Mouse (Mus musculus): ENCODE measurements around the gene Prl2c1. TPM values are rescaled to one million over a fixed set of nuclear protein-coding genes. Genes with fewer than 3 reads are reported as not detected.
"Not testable (repeated sequence)": the region's sequence is repeated elsewhere in the genome, so short reads cannot be mapped to it uniquely, and the experiment has no call there.

Gene Prl2c1
- not detected in 2 replicates for polyA plus RNA-seq (2016; fragmentation: Nextera tagmentation; extraction: Ambion mirVana)

DNA sequence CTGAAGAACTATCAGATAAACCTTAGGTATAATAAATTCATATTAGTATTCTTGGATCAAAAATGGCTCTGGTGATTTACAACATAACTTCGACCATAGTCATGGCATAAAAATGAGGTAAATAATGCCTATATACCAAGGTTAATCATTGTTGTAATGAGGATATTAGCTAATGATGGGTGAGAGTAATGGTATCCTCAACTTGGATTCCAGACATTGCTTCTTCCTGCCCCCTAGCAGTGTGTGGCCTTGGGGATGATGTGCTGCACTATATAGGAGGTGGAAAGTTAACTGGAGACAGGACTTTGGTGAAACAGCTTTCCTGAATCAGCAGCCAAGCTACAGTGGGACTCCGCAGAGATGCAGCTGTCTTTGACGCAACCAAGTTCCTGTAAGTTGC is at the start of gene Prl2c1:
TSS of gene Prl2c1 (plus strand) at position 301 of the 400 bp plus-strand sequence.
- DNase-seq (ENCODE audit: low spot score): no peak
- H3K36me3 ChIP-seq: no peaks in the 10 kb centered on the region
- WGBS: 83% methylated on average over 3 of the region's 3 CpGs
- no peaks in the 10 kb centered on the region for H3K9me3 ChIP-seq
- no peak within 1 kb of the TSS for H3K4me3 ChIP-seq
- H3K27ac ChIP-seq: no peak within 1 kb of the TSS
- no peaks in the 10 kb centered on the region for H3K27me3 ChIP-seq (ENCODE audit: insufficient read depth, poor library complexity, severe bottlenecking)
- H3K4me1 ChIP-seq: no peaks in the 10 kb centered on the region

- Histone ChIP-seq H3K9me3 (no peaks in the 10 kb centered on the region), H3K4me1 (no peaks in the 10 kb centered on the region), H3K36me3 (no peaks in the 10 kb centered on the region), H3K27ac (no peak within 1 kb of the TSS), H3K27me3 (ENCODE audit: insufficient read depth, poor library complexity, severe bottlenecking) (no peaks in the 10 kb centered on the region), H3K4me3 (no peak within 1 kb of the TSS)
- DNase-seq (ENCODE audit: low spot score): no peak
- 71% methylated on average over 1 of the region's 1 CpGs for WGBS
Observed at GRCm38 (mm10) chr13:27801354-27801753, 47.8 kb upstream of the Prl2c1 start, which contains the start of gene Prl2a1. Gene Prl2a1 (plus strand): TSS chr13:27801654.

DNA sequence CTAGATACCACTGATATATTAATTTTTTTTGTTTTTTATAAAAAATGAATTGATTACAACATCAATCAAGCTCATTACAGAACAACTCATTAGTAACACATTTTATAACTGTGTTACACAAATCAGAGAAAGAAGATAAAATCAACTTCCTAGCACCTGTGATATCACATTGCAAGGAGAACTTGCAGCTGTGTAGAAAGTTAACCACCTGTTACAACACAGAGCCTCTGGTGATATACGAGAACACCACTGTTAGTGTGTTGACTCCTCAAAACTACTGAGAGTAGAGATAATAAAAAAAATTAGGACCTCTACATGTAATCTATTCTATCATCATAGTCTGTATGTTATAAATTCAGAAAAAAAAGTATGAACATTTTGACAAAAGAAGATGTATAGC is 46.4 kb upstream of the Prl2c1 start:
- Histone ChIP-seq H3K36me3 (no peaks in the 10 kb centered on the region), H3K27ac (no peak overlapping the region), H3K27me3 (ENCODE audit: insufficient read depth, poor library complexity, severe bottlenecking) (no peaks in the 10 kb centered on the region), H3K4me1 (no peaks in the 10 kb centered on the region), H3K4me3 (no peak overlapping the region), H3K9me3 (no peaks in the 10 kb centered on the region)
- WGBS: 69% methylated on average over 1 of the region's 1 CpGs
- DNase-seq (ENCODE audit: low spot score): no peak

DNA sequence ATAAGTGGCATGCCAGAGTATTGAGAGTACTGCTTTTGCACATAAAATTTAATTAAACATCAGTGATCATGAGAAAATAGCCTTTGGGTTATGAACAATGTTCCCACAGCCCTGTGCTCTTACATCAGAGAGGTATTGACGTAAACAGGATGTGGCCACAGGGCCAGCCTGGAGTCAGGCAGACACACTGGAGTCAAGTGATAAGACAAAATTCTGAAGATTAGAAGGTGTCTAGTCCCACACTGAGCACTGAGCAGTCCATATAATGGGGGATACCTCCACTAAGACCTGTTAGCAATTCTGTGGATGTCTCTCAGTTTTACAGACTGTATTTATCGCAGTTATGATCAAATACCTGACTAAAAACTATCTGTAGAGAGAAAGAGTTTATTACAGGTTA is 55.1 kb downstream of the Prl2c1 start:
- not testable (repeated sequence) for H3K9me3 ChIP-seq; H3K4me3 ChIP-seq; H3K27me3 ChIP-seq (ENCODE audit: insufficient read depth, poor library complexity, severe bottlenecking); DNase-seq (ENCODE audit: low spot score); H3K4me1 ChIP-seq; H3K27ac ChIP-seq; H3K36me3 ChIP-seq
- 81% methylated on average over 2 of the region's 2 CpGs for WGBS

Other genes starting within 250 kb of the Prl2c1 start
- not detected in 2 replicates for gene Prl7b1, start 238.8 kb upstream of the Prl2c1 start, polyA plus RNA-seq (2016; fragmentation: Nextera tagmentation; extraction: Ambion mirVana)
- not detected in 2 replicates for gene Prl7a1, start 206.8 kb upstream of the Prl2c1 start, polyA plus RNA-seq (2016; fragmentation: Nextera tagmentation; extraction: Ambion mirVana)
- gene Prl7a2, start 181.3 kb upstream of the Prl2c1 start, polyA plus RNA-seq (2016; fragmentation: Nextera tagmentation; extraction: Ambion mirVana): not detected in 2 replicates
- not detected in 2 replicates for gene Prl7d1, start 132.6 kb upstream of the Prl2c1 start, polyA plus RNA-seq (2016; fragmentation: Nextera tagmentation; extraction: Ambion mirVana)
- gene Prl7c1, start 68.5 kb upstream of the Prl2c1 start, polyA plus RNA-seq (2016; fragmentation: Nextera tagmentation; extraction: Ambion mirVana): not detected in 2 replicates
- 0.15 TPM in 1 of 2 replicates, not detected in the other for gene Prl2a1, start 47.7 kb upstream of the Prl2c1 start, polyA plus RNA-seq (2016; fragmentation: Nextera tagmentation; extraction: Ambion mirVana)
- gene Prl4a1, start 166.9 kb downstream of the Prl2c1 start, polyA plus RNA-seq (2016; fragmentation: Nextera tagmentation; extraction: Ambion mirVana): 0.15 TPM in 1 of 2 replicates, not detected in the other